Mouse (Mus musculus) lung, embryonic 16.5 days (tissue): Measurements from ENCODE around the gene Hes6. TPM values are rescaled to one million over a fixed set of nuclear protein-coding genes. Genes with fewer than 3 reads are reported as not detected.

Experiments
- ATAC-seq: fragments of 200-750 bp; cut with Nextera tagmentation; 2 replicates; pipeline ENCODE4 v1.8.0; 2017; ENCODE audit warnings: low read depth, mild to moderate bottlenecking, moderate library complexity
- H3K27ac ChIP-seq: fragments of 300-500 bp; sonication (generic); 2 replicates; pipeline ENCODE4 v1.5.1; 2014; ENCODE audit warnings: mild to moderate bottlenecking, control low read depth, low read length
- H3K27me3 ChIP-seq: fragments of 300-500 bp; sonication (generic); 2 replicates; pipeline ENCODE4 v1.6.1; 2014; ENCODE audit warnings: low read depth, low read length, mixed read lengths; ENCODE audit not compliant: control insufficient read depth, insufficient read depth
- H3K36me3 ChIP-seq: fragments of 300-500 bp; sonication (generic); 2 replicates; pipeline ENCODE4 v1.6.1; 2014; ENCODE audit warnings: low read length; ENCODE audit not compliant: control insufficient read depth, insufficient read depth
- H3K4me1 ChIP-seq: fragments of 300-500 bp; sonication (generic); replicated peaks from 2 replicates; pipeline ENCODE4 v1.6.1; 2014; ENCODE audit warnings: low read length, mixed read lengths; ENCODE audit not compliant: control insufficient read depth, insufficient read depth
- H3K4me2 ChIP-seq: fragments of 300-500 bp; sonication (generic); 2 replicates; pipeline ENCODE4 v1.6.1; 2014; ENCODE audit warnings: low read depth, low read length, control low read depth
- H3K4me3 ChIP-seq: fragments of 300-500 bp; sonication (generic); 2 replicates; pipeline ENCODE4 v1.5.1; 2014; ENCODE audit warnings: mild to moderate bottlenecking, low read length, control low read depth
- H3K9ac ChIP-seq: fragments of 300-500 bp; sonication (generic); 2 replicates; pipeline ENCODE4 v1.6.1; 2014; ENCODE audit warnings: low read length, control low read depth
- H3K9me3 ChIP-seq: fragments of 300-500 bp; sonication (generic); 2 replicates; pipeline ENCODE4 v1.6.1; 2016; ENCODE audit warnings: low read length; ENCODE audit not compliant: control insufficient read depth
- WGBS: fragments of 180-500 bp; shearing (Covaris S2); extraction: QIAGEN DNeasy Blood & Tissue Kit; methylation state at CpG from one replicate; pipeline ENCODE4 v1.1.7; 2014; 5-methylcytosine and 5-hydroxymethylcytosine counted together
- polyA plus RNA-seq: library from polyadenylated mRNA; unstranded; fragments of >200 nt; fragmentation: Nextera tagmentation; extraction: Ambion mirVana; gene quantifications from 2 replicates; pipeline ENCODE4 v1.2.1, GENCODE M21; 2015

Gene Hes6
- polyA plus RNA-seq, 1 experiment from 2014 or later = 73.2 TPM

DNA sequence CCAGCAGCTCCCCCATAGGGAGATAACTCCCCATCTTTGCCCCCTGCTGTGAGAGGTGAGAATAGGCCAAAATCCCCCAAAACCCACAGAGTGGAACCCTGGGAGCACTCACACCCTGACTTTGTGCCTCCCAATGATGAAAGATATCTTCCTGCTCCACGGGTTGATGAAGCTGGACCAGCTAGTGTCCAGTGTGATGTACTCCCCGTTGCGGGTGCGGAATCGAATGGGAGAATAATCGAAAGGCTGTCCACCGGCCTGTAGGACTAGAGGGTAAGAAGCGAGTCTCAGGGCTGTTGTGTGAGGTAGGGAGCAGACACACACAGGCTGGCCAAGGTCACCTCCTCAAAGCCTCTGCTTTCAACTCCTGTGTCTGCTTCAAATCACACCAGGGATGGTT lies 21.1 kb upstream of the Hes6 start:
- H3K9ac ChIP-seq = no peak overlapping the region
- H3K4me1 ChIP-seq = peaks cover 20% of the 10 kb centered on the region
- peaks cover 30% of the 10 kb centered on the region for H3K36me3 ChIP-seq
- WGBS = 94% methylated on average over 8 of the region's 8 CpGs
- ATAC-seq = no peak
- H3K4me2 ChIP-seq = no peak overlapping the region
- no peak overlapping the region for H3K4me3 ChIP-seq
- no peaks in the 10 kb centered on the region for H3K9me3 ChIP-seq
- H3K27ac ChIP-seq = no peak overlapping the region
- no peaks in the 10 kb centered on the region for H3K27me3 ChIP-seq

DNA sequence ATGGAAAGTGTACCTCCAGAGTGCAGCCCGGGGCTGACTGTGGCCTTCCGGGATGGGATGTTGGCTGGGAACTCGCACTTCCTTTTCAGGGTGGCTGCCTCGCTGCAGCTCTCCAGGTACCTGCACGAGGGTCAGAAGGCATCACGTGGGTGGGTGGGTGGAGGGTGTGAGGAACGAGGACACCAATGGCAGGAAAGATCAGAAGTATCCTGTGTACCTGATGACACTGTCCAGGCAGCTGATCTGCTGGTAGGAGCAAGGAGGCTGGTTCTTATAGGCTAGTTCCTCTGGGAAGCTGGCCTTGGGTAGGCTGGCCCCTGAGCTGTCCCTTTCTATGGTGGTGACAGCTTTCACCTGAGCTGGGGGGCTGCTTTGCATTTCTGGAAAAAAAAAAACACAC lies 16.9 kb upstream of the Hes6 start:
- WGBS = 57% methylated on average over 7 of the region's 7 CpGs
- Histone ChIP-seq H3K4me2 (no peak overlapping the region), H3K9me3 (no peaks in the 10 kb centered on the region), H3K36me3 (peaks cover 33% of the 10 kb centered on the region), H3K4me3 (no peak overlapping the region), H3K4me1 (peaks cover 6% of the 10 kb centered on the region), H3K27me3 (no peaks in the 10 kb centered on the region), H3K27ac (no peak overlapping the region), H3K9ac (no peak overlapping the region)
- ATAC-seq = no peak

DNA sequence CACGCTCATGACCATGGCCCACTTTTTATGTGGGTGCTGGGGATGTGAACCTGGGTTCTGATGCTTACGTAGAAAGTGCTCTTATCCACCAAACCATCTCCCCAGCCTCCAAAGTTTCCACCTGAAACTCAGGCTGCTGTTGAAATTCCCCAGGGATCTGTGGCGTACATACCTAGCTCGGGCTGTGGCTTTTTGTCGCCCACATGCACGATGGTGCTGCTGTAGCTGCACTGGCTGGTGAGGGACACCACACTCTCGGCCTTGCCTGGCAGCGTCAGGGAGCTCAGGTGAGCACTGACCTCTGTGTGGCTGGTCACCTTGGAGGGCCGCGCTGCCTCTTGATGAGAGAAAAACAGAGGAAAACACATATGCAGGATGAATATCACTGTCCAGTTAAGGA lies 15.4 kb upstream of the Hes6 start:
- no peak overlapping the region for H3K4me2 ChIP-seq
- H3K4me1 ChIP-seq = no peaks in the 10 kb centered on the region
- no peak overlapping the region for H3K27ac ChIP-seq
- H3K4me3 ChIP-seq = no peak overlapping the region
- no peak for ATAC-seq
- no peak overlapping the region for H3K9ac ChIP-seq
- peaks cover 30% of the 10 kb centered on the region for H3K36me3 ChIP-seq
- H3K9me3 ChIP-seq = no peaks in the 10 kb centered on the region
- H3K27me3 ChIP-seq = no peaks in the 10 kb centered on the region
- 90% methylated on average over 10 of the region's 10 CpGs for WGBS

- ATAC-seq = peak; percentile 76
- WGBS = 22% methylated on average over 4 of the region's 4 CpGs
- no peak overlapping the region for H3K4me2 ChIP-seq
- H3K9me3 ChIP-seq = no peaks in the 10 kb centered on the region
- H3K4me1 ChIP-seq = no peaks in the 10 kb centered on the region
- H3K27ac ChIP-seq = no peak overlapping the region
- no peaks in the 10 kb centered on the region for H3K27me3 ChIP-seq
- no peak overlapping the region for H3K4me3 ChIP-seq
- H3K9ac ChIP-seq = no peak overlapping the region
- peaks cover 33% of the 10 kb centered on the region for H3K36me3 ChIP-seq
Measured at GRCm38 (mm10) chr1:91428614-91429013, 14.8 kb upstream of the Hes6 start.

GRCm38 (mm10) chr1:91426397-91426796 lies 12.6 kb upstream of the Hes6 start:
- WGBS = 67% methylated on average over 9 of the region's 9 CpGs
- H3K4me1 ChIP-seq = no peaks in the 10 kb centered on the region
- no peaks in the 10 kb centered on the region for H3K27me3 ChIP-seq
- no peak overlapping the region for H3K9ac ChIP-seq
- H3K9me3 ChIP-seq = no peaks in the 10 kb centered on the region
- H3K4me3 ChIP-seq = no peak overlapping the region
- no peak overlapping the region for H3K4me2 ChIP-seq
- H3K27ac ChIP-seq = no peak overlapping the region
- H3K36me3 ChIP-seq = peaks cover 24% of the 10 kb centered on the region
- ATAC-seq = no peak

DNA sequence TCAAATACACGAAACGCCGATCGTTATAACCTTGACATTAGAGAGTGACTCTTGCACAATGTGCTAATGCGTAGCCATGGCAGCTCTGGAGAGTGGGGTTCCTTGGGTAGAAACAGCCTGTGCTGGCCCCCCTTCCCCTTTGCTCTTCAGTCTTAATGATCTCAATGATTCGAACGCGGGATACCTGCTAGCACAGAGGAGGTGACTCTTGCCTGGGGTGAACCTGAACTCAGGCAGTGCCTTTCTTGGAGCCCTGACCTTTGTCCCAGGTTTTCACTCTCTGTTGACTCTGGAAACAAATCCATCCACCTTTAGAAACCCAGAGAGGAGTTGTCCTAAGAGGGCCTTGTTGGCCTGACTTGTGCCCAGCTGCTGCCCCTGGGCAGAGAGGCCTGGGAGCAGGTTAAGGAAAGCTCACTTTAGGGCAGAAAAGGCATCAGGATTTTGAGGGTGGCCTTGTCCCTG lies 6.8 kb upstream of the Hes6 start:
- Histone ChIP-seq H3K9ac (no peak overlapping the region), H3K27ac (no peak overlapping the region), H3K27me3 (no peaks in the 10 kb centered on the region), H3K4me2 (no peak overlapping the region), H3K36me3 (peaks cover 19% of the 10 kb centered on the region), H3K4me3 (no peak overlapping the region), H3K9me3 (no peaks in the 10 kb centered on the region), H3K4me1 (no peaks in the 10 kb centered on the region)
- ATAC-seq = no peak
- WGBS = 92% methylated on average over 8 of the region's 8 CpGs

DNA sequence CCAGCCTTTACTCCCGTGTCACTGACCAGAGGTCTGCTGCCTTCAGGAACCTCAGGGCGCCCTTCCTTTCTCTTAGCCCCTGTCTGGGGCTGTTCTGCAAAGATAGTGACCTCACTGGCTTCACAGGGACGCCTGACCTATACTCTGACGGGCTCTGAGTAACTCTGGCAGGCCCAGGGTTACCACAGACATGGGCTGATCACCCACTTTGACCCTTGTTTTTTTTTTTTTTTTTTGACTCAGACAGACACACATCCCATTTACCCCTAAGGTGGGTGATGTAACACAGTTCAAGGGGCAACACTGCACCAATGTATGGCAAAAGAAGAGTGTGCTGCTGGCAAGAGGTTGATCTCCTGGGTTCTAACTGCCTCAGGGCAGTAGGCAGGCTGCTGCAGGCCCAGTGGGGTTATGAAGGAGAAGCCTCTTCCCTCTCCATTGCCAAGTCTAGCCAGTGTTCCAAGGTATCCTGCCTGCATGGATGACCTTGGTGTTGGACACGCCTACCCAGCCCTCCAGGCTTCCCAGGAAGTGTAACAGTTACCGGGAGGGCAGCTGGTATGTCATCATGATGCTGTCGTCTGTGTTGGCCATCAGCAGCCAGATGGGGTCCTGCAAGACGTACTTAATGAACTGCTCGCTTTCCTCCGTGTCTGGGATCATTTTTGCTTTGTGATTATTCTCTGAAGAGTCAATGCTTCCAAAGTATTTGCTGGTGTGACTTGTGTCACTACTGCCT lies 6.2 kb upstream of the Hes6 start:
- Histone ChIP-seq H3K9ac (no peak overlapping the region), H3K9me3 (no peaks in the 10 kb centered on the region), H3K36me3 (peaks cover 19% of the 10 kb centered on the region), H3K4me3 (no peak overlapping the region), H3K27ac (no peak overlapping the region), H3K4me2 (no peak overlapping the region), H3K4me1 (peaks cover 6% of the 10 kb centered on the region), H3K27me3 (no peaks in the 10 kb centered on the region)
- ATAC-seq = no peak
- WGBS = 64% methylated on average over 10 of the region's 10 CpGs

GRCm38 (mm10) chr1:91417991-91418390 lies 4.2 kb upstream of the Hes6 start:
- Histone ChIP-seq H3K36me3 (peaks cover 14% of the 10 kb centered on the region), H3K4me2 (no peak overlapping the region), H3K4me3 (no peak overlapping the region), H3K27ac (no peak overlapping the region), H3K4me1 (peaks cover 22% of the 10 kb centered on the region), H3K27me3 (no peaks in the 10 kb centered on the region), H3K9ac (no peak overlapping the region), H3K9me3 (no peaks in the 10 kb centered on the region)
- ATAC-seq = no peak
- 65% methylated on average over 1 of the region's 1 CpGs for WGBS

- H3K27ac ChIP-seq = peak overlapping the region; percentile 95
- no peak for ATAC-seq
- no peaks in the 10 kb centered on the region for H3K9me3 ChIP-seq
- H3K4me3 ChIP-seq = no peak overlapping the region
- H3K27me3 ChIP-seq = no peaks in the 10 kb centered on the region
- WGBS = 82% methylated on average over 5 of the region's 5 CpGs
- H3K36me3 ChIP-seq = peaks cover 14% of the 10 kb centered on the region
- peak overlapping the region; percentile 69 for H3K9ac ChIP-seq
- no peak overlapping the region for H3K4me2 ChIP-seq
- peaks cover 34% of the 10 kb centered on the region for H3K4me1 ChIP-seq
Measured at GRCm38 (mm10) chr1:91415311-91415710, 1.5 kb upstream of the Hes6 start.
